Mouse (Mus musculus): Measurements from ENCODE around the gene Wdr60. TPM values are rescaled to one million over a fixed set of nuclear protein-coding genes. Genes with fewer than 3 reads are reported as not detected.

The Wdr60 gene
- polyA plus RNA-seq, 1 experiment from 2014 or later, result 21.1 TPM

- no peaks in the 10 kb centered on the region for H3K27me3 ChIP-seq
- H3K4me1 ChIP-seq, result no peaks in the 10 kb centered on the region
- H3K4me3 ChIP-seq, result no peak overlapping the region
- no peak overlapping the region for H3K4me2 ChIP-seq (replicated peaks)
- ATAC-seq (replicated peaks), result no peak
- H3K9ac ChIP-seq (replicated peaks), result no peak overlapping the region
- H3K27ac ChIP-seq (replicated peaks), result no peak overlapping the region
- no peaks in the 10 kb centered on the region for H3K36me3 ChIP-seq
- no peaks in the 10 kb centered on the region for H3K9me3 ChIP-seq
Measured at GRCm38 (mm10) chr12:116165368-116165767, 97.5 kb downstream of the Wdr60 start.

- H3K9me3 ChIP-seq, result no peaks in the 10 kb centered on the region
- no peak overlapping the region for H3K9ac ChIP-seq (replicated peaks)
- no peak overlapping the region for H3K4me3 ChIP-seq
- no peaks in the 10 kb centered on the region for H3K27me3 ChIP-seq
- H3K36me3 ChIP-seq, result no peaks in the 10 kb centered on the region
- H3K4me1 ChIP-seq, result no peaks in the 10 kb centered on the region
- ATAC-seq (replicated peaks), result no peak
- WGBS, result 92% methylated on average over 2 of the region's 2 CpGs
- no peak overlapping the region for H3K4me2 ChIP-seq (replicated peaks)
- H3K27ac ChIP-seq (replicated peaks), result no peak overlapping the region
Measured at GRCm38 (mm10) chr12:116159695-116160094, 103.1 kb downstream of the Wdr60 start.

- Histone ChIP-seq H3K27me3 (no peaks in the 10 kb centered on the region), H3K4me2 (replicated peaks) (no peak overlapping the region), H3K36me3 (no peaks in the 10 kb centered on the region), H3K4me1 (no peaks in the 10 kb centered on the region), H3K27ac (replicated peaks) (no peak overlapping the region), H3K9ac (replicated peaks) (no peak overlapping the region), H3K4me3 (no peak overlapping the region), H3K9me3 (no peaks in the 10 kb centered on the region)
- ATAC-seq (replicated peaks), result no peak
- 80% methylated on average over 5 of the region's 5 CpGs for WGBS
Measured at GRCm38 (mm10) chr12:116159223-116159622, 103.6 kb downstream of the Wdr60 start.

DNA sequence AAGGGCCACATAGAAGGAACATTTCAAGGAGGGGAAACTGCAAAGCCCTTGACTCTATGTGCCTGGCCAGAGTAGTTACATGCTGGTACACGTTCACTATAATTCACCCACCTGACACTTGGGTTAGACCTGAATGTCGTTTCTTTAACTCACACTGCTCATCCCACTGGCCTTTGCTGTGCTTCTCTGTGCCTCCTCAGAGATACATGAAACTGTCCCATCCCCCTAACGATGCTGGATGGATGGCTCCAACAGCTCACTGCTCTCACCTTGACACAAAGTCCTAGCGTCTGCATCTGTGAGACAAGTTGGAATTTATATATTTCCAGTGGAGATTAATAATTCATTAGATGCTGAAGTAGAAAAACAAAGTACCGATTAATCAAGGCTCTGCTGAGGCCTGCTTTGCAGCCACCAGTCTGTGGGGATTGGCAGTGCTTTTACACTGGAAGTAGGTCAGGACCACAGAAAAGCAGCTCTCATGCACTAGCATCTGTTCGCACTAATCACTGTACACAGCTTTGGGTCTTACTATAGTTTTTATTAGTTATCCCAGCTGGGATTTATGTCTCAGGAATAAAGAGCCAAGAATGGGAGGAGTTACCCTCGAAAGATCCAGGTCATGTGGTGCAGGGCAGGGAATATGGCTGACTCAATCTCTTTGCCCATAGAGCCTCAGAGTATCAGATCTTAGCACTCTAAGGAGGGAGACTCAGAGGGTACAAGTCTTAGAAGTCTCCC lies 105.9 kb downstream of the Wdr60 start:
- no peaks in the 10 kb centered on the region for H3K9me3 ChIP-seq
- H3K27ac ChIP-seq (replicated peaks), result no peak overlapping the region
- H3K27me3 ChIP-seq, result no peaks in the 10 kb centered on the region
- 71% methylated on average over 7 of the region's 7 CpGs for WGBS
- H3K4me3 ChIP-seq, result no peak overlapping the region
- H3K36me3 ChIP-seq, result no peaks in the 10 kb centered on the region
- H3K4me1 ChIP-seq, result no peaks in the 10 kb centered on the region
- no peak overlapping the region for H3K4me2 ChIP-seq (replicated peaks)
- H3K9ac ChIP-seq (replicated peaks), result no peak overlapping the region
- no peak for ATAC-seq (replicated peaks)

Small RNAs within 50 kb of the gene (microRNA-seq; reads per million reads assigned to microRNA genes)
- gene Gm23190, result not detected

Other genes starting within 250 kb of the Wdr60 start
- 64.1 and 69.5 TPM in 2 replicates for gene Zfp386, start 215.3 kb downstream of the Wdr60 start, polyA plus RNA-seq (2015; fragmentation: Nextera tagmentation; extraction: Ambion mirVana)
- 0.43 and 0.60 TPM in 2 replicates for gene Vipr2, start 185.3 kb downstream of the Wdr60 start, polyA plus RNA-seq (2015; fragmentation: Nextera tagmentation; extraction: Ambion mirVana)
- not detected in 2 replicates for gene Gm11027, start 12.4 kb upstream of the Wdr60 start, polyA plus RNA-seq (2015; fragmentation: Nextera tagmentation; extraction: Ambion mirVana)
- 12.6 and 13.0 TPM in 2 replicates for gene Esyt2, start 18.2 kb upstream of the Wdr60 start, polyA plus RNA-seq (2015; fragmentation: Nextera tagmentation; extraction: Ambion mirVana)
- 19.1 and 21.2 TPM in 2 replicates for gene Ncapg2, start 142.4 kb upstream of the Wdr60 start, polyA plus RNA-seq (2015; fragmentation: Nextera tagmentation; extraction: Ambion mirVana)
- 10.4 and 10.8 TPM in 2 replicates for gene Ptprn2, start 222.7 kb upstream of the Wdr60 start, polyA plus RNA-seq (2015; fragmentation: Nextera tagmentation; extraction: Ambion mirVana)